Mouse (Mus musculus) testis, adult 2 months (tissue): Measurements from ENCODE around the gene Cadm4. TPM values are rescaled to one million over a fixed set of nuclear protein-coding genes. Genes with fewer than 3 reads are reported as not detected.

Source experiments
- H3K27ac ChIP-seq: fragments of 200-500 bp; 2 replicates; pipeline ENCODE4 v1.5.1; 2012; ENCODE audit warnings: low read depth, low read length; ENCODE audit not compliant: control insufficient read depth, insufficient read depth
- H3K27me3 ChIP-seq: fragments of 200-500 bp; 2 replicates; pipeline ENCODE4 v1.6.1; 2012; ENCODE audit warnings: mild to moderate bottlenecking, low read length, moderate library complexity; ENCODE audit not compliant: control insufficient read depth, insufficient read depth
- H3K36me3 ChIP-seq: fragments of 200-500 bp; 2 replicates; pipeline ENCODE4 v1.6.1; 2012; ENCODE audit warnings: mild to moderate bottlenecking, low read length; ENCODE audit not compliant: control insufficient read depth, insufficient read depth
- H3K4me1 ChIP-seq: fragments of 200-500 bp; 2 replicates; pipeline ENCODE4 v1.6.1; 2012; ENCODE audit warnings: low read length; ENCODE audit not compliant: control insufficient read depth, insufficient read depth
- H3K4me3 ChIP-seq: fragments of 200-500 bp; 2 replicates; pipeline ENCODE4 v1.5.1; 2012; ENCODE audit warnings: low read depth, mild to moderate bottlenecking, low read length, moderate library complexity, mixed read lengths; ENCODE audit not compliant: control insufficient read depth
- CTCF ChIP-seq: fragments of 200-500 bp; IDR thresholded peaks from 2 replicates; pipeline ENCODE4 v1.5.1; 2012; ENCODE audit warnings: low read depth, mild to moderate bottlenecking, inconsistent platforms, low read length, moderate library complexity; ENCODE audit not compliant: control insufficient read depth, insufficient read depth, insufficient replicate concordance
- POLR2A ChIP-seq: fragments of 200-500 bp; IDR thresholded peaks from 2 replicates; pipeline ENCODE4 v1.6.1; 2012; ENCODE audit warnings: low read depth, mild to moderate bottlenecking, inconsistent platforms, low read length, moderate library complexity; ENCODE audit not compliant: control insufficient read depth
- polyA plus RNA-seq: library from polyadenylated mRNA; depleted of rRNA; stranded (reverse); fragments of >200 nt; gene quantifications from 2 replicates; pipeline ENCODE4 v1.2.3, GENCODE M21; 2012

The Cadm4 gene
- polyA plus RNA-seq, 1 experiment, result 2.5 TPM

- Histone ChIP-seq H3K27ac (no peak overlapping the region), H3K36me3 (no peaks in the 10 kb centered on the region), H3K4me1 (peaks cover 3% of the 10 kb centered on the region; the same call in 1 of the 2 replicates), H3K4me3 (no peak overlapping the region), H3K27me3 (no peaks in the 10 kb centered on the region)
- TF ChIP-seq CTCF (no peak), POLR2A (no peak)
Measured at GRCm38 (mm10) chr7:24537591-24537990, 55.8 kb downstream of the Cadm4 start.

GRCm38 (mm10) chr7:24538154-24538553 is 56.3 kb downstream of the Cadm4 start:
- no peaks in the 10 kb centered on the region for H3K36me3 ChIP-seq
- H3K4me3 ChIP-seq, result no peak overlapping the region
- H3K4me1 ChIP-seq, result peaks cover 3% of the 10 kb centered on the region; the same call in 1 of the 2 replicates
- H3K27me3 ChIP-seq, result no peaks in the 10 kb centered on the region
- no peak overlapping the region for H3K27ac ChIP-seq
- TF ChIP-seq CTCF, result no peak
- no peak for TF ChIP-seq POLR2A

- TF ChIP-seq POLR2A, result no peak
- TF ChIP-seq CTCF, result no peak
- no peaks in the 10 kb centered on the region for H3K36me3 ChIP-seq
- H3K4me3 ChIP-seq, result no peak overlapping the region
- H3K27me3 ChIP-seq, result no peaks in the 10 kb centered on the region
- H3K4me1 ChIP-seq, result peaks cover 3% of the 10 kb centered on the region; the same call in 1 of the 2 replicates
- H3K27ac ChIP-seq, result no peak overlapping the region
Measured at GRCm38 (mm10) chr7:24538701-24539100, 56.9 kb downstream of the Cadm4 start.

GRCm38 (mm10) chr7:24539686-24540085 is 57.9 kb downstream of the Cadm4 start:
- Histone ChIP-seq H3K36me3 (no peaks in the 10 kb centered on the region), H3K4me1 (no peaks in the 10 kb centered on the region; the same call in 1 of the 2 replicates), H3K4me3 (no peak overlapping the region), H3K27ac (no peak overlapping the region), H3K27me3 (no peaks in the 10 kb centered on the region)
- TF ChIP-seq CTCF, result no peak
- no peak for TF ChIP-seq POLR2A

GRCm38 (mm10) chr7:24544506-24544905 is 62.7 kb downstream of the Cadm4 start:
- H3K27me3 ChIP-seq, result no peaks in the 10 kb centered on the region
- H3K27ac ChIP-seq, result no peak overlapping the region
- peaks cover 18% of the 10 kb centered on the region for H3K4me1 ChIP-seq
- no peaks in the 10 kb centered on the region for H3K36me3 ChIP-seq
- TF ChIP-seq POLR2A, result no peak
- peak overlapping the region; percentile 95 for H3K4me3 ChIP-seq

GRCm38 (mm10) chr7:24546068-24546614 is 64.3 kb downstream of the Cadm4 start, which contains the start of the genes Pinlyp and Xrcc1:
Pinlyp (minus strand) TSS chr7:24546118.
Xrcc1 (plus strand) TSS chr7:24546289.
- peak within 1 kb of the TSS; percentile 90 for H3K27ac ChIP-seq

GRCm38 (mm10) chr7:24546634-24547389 is 65.0 kb downstream of the Cadm4 start:
- Histone ChIP-seq H3K27ac (peak overlapping the region; percentile 90), H3K36me3 (no peaks in the 10 kb centered on the region), H3K27me3 (no peaks in the 10 kb centered on the region), H3K4me3 (peak overlapping the region; percentile 95), H3K4me1 (peaks cover 18% of the 10 kb centered on the region)
- TF ChIP-seq CTCF (no peak), POLR2A (peak; percentile 72)

More at GRCm38 (mm10) chr7:24546068-24546614, 64.3 kb downstream of the Cadm4 start, which contains the start of the genes Pinlyp and Xrcc1:
- Histone ChIP-seq H3K36me3 (no peaks in the 10 kb centered on the region), H3K27me3 (no peaks in the 10 kb centered on the region), H3K4me3 (peak within 1 kb of the TSS; percentile 95), H3K4me1 (peaks cover 18% of the 10 kb centered on the region)
- TF ChIP-seq CTCF (no peak), POLR2A (no peak)
